Mouse (Mus musculus) gastrocnemius, adult 8-10 months (tissue): Measurements from ENCODE around the gene Kcnq2. TPM values are rescaled to one million over a fixed set of nuclear protein-coding genes. Genes with fewer than 3 reads are reported as not detected.
A peak's percentile ranks its signal among the peaks of the same experiment; 100 is the strongest.

Source experiments
- DNase-seq, 2 experiments: peaks; one replicate each; pipeline ENCODE4 v3.0.0; 2022; ENCODE audit warnings: low spot score in 2 of 2
- total RNA-seq, 4 experiments: library from RNA; stranded (reverse); gene quantifications; 2 replicates each; pipeline ENCODE4 v1.2.4; 2022

The Kcnq2 gene
- total RNA-seq, result under 1 TPM in 2 of 4 experiments, not detected in 2; 0.15 to 0.19 TPM

GRCm38 (mm10) chr2:181134591-181135445, at the start of gene Kcnq2:
TSS of gene Kcnq2 (minus strand) at chr2:181135300.
- DNase-seq, result no peak

GRCm38 (mm10) chr2:181180898-181181297, 45.8 kb upstream of the Kcnq2 start:
- DNase-seq, result no peak

GRCm38 (mm10) chr2:181178471-181178870, 43.4 kb upstream of the Kcnq2 start:
- no peak for DNase-seq

- DNase-seq, result no peak
Observed at GRCm38 (mm10) chr2:181178015-181178414, 42.9 kb upstream of the Kcnq2 start.

DNA sequence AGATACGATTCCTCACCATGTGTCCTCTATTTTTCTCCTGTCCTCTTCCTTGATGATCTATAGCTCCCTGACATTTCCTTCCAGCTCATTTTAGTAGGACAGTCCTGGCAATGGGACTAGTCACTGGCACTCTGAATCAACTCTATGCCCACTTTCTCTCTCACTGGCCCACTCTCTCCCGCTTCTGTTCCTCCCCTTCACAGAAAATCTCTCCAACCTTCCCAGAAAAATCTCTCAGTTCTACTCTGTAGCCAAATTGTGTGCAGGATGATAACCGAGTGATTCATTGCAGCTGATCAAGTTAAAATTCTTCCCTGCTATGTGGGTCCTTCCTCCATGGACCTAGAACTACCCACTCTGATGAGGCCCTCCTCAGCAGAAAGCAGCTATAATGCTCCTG, 39.5 kb upstream of the Kcnq2 start:
- no peak for DNase-seq

DNA sequence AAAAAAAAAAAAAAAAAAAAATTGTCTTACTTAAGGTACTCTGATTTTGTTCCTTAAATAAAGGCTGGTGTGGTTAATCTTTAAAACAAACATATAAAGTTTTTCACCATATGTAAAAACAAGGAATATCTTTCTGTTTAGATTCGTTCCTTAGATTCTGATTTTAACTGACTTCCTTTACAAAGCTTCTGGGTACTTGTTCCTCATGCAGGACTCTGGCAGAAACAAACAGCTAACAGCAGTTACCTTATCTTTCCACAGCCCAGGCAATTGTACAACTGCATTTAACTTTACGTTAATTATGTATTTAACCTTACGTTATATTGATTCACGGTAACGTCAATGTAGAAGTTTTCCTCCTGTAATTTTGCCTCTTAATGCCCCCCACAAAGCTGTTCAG, 31.4 kb upstream of the Kcnq2 start:
- no peak for DNase-seq

GRCm38 (mm10) chr2:181160821-181161220, 25.7 kb upstream of the Kcnq2 start:
- DNase-seq, result no peak

- no peak for DNase-seq
Observed at GRCm38 (mm10) chr2:181159771-181160170, 24.7 kb upstream of the Kcnq2 start.

DNA sequence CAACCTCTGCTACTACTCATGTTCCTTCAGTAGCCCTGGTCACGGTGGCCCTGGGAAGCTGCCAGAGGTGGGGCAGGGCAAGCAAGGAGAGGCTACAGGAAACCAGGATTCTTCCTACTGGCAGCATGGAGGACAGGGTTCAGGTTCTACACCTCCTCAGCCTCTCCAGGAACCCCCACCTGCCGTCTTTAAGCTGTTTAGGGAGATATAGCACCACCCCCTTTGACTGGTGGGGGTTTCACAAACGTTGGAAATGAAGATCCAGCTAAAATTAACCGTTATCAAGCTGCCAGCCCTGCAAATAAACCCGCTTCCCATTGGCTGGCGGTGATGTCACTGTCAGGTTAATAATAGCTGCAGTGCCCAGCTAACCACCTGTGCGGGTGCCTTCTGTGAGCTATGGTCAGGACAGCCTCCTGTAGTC, 24.0 kb upstream of the Kcnq2 start:
- peak; percentile 66 to 81 for DNase-seq

DNA sequence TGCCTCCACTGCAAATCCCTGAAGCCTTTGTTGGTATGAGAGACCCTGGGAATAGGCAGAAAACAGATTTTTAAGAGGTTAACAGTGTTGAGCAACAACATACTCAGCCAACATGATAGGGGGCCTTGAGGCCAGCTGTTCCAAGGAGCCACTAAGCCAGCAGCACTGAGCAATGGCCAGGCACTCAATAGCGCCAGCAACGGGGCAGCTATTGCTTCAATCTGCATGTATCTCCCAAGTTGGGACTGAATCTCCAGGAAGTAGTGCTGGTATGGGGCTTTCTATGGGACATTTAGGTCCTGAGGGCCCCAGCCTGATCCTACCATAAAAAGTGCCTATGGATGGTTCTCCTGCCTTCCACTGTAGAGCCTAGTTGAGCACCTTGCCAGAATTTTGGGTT, 23.4 kb upstream of the Kcnq2 start:
- DNase-seq, result no peak

GRCm38 (mm10) chr2:181157716-181158302, 22.7 kb upstream of the Kcnq2 start:
- peak; percentile 48 to 55 for DNase-seq

DNA sequence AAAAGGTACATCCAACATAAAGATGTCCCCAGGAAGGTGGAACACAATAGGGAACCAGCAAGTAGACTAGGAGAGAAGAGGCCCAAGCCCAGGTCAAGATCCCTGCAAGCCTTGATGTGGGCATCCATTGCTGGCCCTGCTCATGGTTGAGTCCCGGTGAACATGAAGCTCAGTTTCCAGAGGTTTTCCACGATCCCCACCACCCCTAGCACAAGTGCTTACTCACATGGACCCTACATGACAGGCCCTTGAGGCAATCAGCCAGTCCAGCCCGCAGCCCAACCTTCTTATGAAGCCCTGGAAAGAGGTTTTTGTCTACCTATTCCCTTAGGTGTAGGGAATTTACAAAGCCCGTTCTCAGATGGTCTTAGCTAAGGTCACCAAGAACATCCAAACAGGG, 22.1 kb upstream of the Kcnq2 start:
- no peak for DNase-seq

GRCm38 (mm10) chr2:181156248-181157121, 21.4 kb upstream of the Kcnq2 start, which contains the start of gene Eef1a2:
TSS of gene Eef1a2 (minus strand) at chr2:181157014.
- peak; percentile 47 to 63 for DNase-seq

DNA sequence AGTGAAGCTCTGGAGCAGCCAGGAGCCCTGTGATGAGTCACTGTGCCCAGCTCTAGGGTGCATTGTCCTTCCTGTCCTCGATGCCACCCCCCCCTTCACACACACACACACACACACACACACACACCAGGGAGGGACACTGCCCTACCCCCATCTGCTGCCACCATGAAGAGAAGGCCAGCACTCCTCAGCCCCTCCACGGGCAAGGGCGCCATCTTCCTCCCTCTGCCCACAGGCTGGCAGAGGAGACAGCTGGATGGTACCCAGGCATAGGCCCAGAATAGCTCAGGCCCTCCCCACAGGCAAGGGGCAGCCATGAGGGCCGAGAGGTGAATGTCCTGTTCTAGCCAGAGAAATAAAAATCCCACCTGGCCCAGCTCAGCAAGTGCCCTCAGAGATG, 20.7 kb upstream of the Kcnq2 start:
- peak; percentile 66 to 77 for DNase-seq

DNA sequence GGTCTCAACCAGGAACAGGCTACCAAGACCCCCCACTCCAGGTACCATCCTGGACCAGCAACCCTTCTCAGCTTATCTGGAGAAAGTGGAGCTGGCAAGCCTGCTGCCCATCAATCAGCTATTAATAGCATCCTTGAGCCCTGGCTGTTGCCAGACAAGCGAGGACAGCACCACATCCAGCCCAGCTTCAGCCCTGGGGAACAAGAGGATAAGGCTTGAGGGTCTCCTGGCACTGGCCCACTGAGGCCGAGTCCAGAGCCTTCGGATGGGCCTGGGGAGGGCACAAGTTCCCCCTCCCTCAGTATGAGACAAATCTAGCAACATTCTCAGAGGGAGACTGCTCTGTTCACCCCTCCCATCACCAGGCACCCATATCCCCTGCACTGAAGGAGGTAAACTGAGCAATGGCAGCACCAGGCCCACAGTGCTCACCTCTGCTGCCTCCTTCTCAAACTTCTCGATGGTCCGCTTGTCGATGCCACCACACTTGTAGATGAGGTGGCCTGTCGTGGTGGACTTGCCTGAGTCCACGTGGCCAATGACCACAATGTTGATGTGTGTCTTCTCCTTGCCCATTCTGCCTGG, 19.8 kb upstream of the Kcnq2 start:
- DNase-seq, result peak; percentile 22 to 56

GRCm38 (mm10) chr2:181154361-181154760, 19.3 kb upstream of the Kcnq2 start:
- DNase-seq, result no peak

- no peak for DNase-seq
Observed at GRCm38 (mm10) chr2:181153837-181154236, 18.7 kb upstream of the Kcnq2 start.

GRCm38 (mm10) chr2:181153131-181153530, 18.0 kb upstream of the Kcnq2 start:
- DNase-seq, result no peak

GRCm38 (mm10) chr2:181152701-181153100, 17.6 kb upstream of the Kcnq2 start:
- DNase-seq, result no peak

GRCm38 (mm10) chr2:181150281-181150680, 15.2 kb upstream of the Kcnq2 start:
- DNase-seq, result no peak

DNA sequence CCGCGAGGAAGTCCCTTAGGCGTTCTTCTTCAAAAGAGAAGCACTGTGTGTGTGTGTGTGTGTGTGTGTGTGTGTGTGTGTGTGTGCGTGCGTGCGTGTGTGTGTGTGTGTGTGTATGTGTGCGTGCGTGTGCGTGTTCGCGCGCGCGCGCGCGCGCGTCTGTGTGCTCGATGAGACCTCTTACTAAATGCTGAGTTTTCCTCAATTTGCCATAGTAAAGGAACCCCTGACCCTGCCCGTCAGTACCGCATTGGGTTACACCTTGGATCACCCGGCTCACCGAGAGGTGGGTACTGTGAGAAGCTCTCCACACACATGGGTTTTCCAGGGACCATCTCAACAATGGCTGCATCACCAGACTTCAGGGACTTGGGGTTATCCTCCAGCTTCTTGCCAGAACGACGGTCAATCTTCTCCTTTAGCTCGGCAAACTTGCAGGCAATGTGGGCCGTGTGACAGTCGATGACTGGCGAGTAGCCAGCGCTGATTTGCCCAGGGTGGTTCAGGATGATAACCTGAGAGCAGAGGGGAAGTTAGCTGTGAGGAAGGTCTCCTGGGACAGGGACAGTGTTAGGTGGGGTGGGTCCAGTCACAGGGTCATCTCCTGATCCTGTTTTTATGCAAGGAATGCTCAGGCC, 13.3 kb upstream of the Kcnq2 start:
- peak in 1 of 2 experiments; percentile 17 for DNase-seq
